Mouse (Mus musculus): ENCODE measurements at regions not wholly inside any gene's neighbourhood (a gene's known extent, or its start where the extent isn't known, plus 50 kb on each side); places are given as distances from the start of the nearest gene placed in this dataset.

- no peak for TF ChIP-seq CTCF (IDR thresholded peaks at IDR 0.05; ENCODE audit: borderline replicate concordance, extremely low read depth, insufficient read depth, insufficient read length)
- no peak for TF ChIP-seq POLR2A (IDR thresholded peaks at IDR 0.05; ENCODE audit: borderline replicate concordance, extremely low read depth, insufficient read depth, insufficient read length, poor library complexity, severe bottlenecking)
Measured at GRCm38 (mm10) chr16:29714612-29715127, 135.5 kb downstream of the Opa1 start.

All from brain, embryonic 14.5 days (tissue).